16 mouse cellular contexts compared by ENCODE assay signal in genomic region chr14:54756382-54756781, GRCm38 (mm10). TPM values are rescaled to one million over a fixed set of nuclear protein-coding genes. Genes with fewer than 3 reads are reported as not detected.
DNase-seq lines count a peak whose midpoint lies in the region; ATAC-seq and TF ChIP-seq lines count a peak whose summit lies in the region.
"Had no signal": no experiment of that assay in that cellular context is flagged by ENCODE, and none has a peak within 500 bp of the region (broad histone marks: within the 10 kb centered on the region; RNA-seq: fewer than 3 reads in every experiment).

No protein-coding gene starts in this region.

- no peak for ATAC-seq in kidney, embryonic 16.5 days (ENCODE audit: low FRiP score, low TSS enrichment)
- peak; percentile 60 for ATAC-seq in granulocyte monocyte progenitor cell, adult 5-6 weeks (replicated peaks; ENCODE audit: poor library complexity, severe bottlenecking)
- peak; percentile 54 for ATAC-seq in liver, embryonic 16.5 days (ENCODE audit: low read depth)
- no peak for ATAC-seq in inflammation-experienced regulatory T-cells, adult 6 months

- no peaks in the 10 kb centered on the region for H3K36me3 ChIP-seq in kidney, embryonic 16.5 days (ENCODE audit: insufficient read depth, low read length)
- H3K36me3 ChIP-seq in liver, embryonic 16.5 days (ENCODE audit: control insufficient read depth, insufficient read depth): no peaks in the 10 kb centered on the region

- WGBS in kidney, embryonic 16.5 days: 68% methylated on average over 6 of the region's 6 CpGs
- WGBS in liver, embryonic 16.5 days (ENCODE audit: insufficient replicate concordance): 27% methylated on average over 6 of the region's 6 CpGs

- H3K27ac ChIP-seq in kidney, embryonic 16.5 days (ENCODE audit: low read length): no peak overlapping the region
- H3K27ac ChIP-seq in bone marrow macrophage, adult 2 months (ENCODE audit: insufficient read depth, low read depth, low read length): peak overlapping the region; percentile 98
- no peak overlapping the region; the same call in 1 of the 2 replicates for H3K27ac ChIP-seq in liver, embryonic 16.5 days (ENCODE audit: low read length)

- no peak for TF ChIP-seq POLR2A in bone marrow macrophage, adult 2 months (IDR thresholded peaks at IDR 0.05; ENCODE audit: borderline replicate concordance, low read depth, low read length)

- no peak overlapping the region for H3K4me3 ChIP-seq in kidney, embryonic 16.5 days (ENCODE audit: low read length)
- H3K4me3 ChIP-seq in bone marrow macrophage, adult 2 months (ENCODE audit: insufficient read depth, low read length): no peak overlapping the region
- no peak overlapping the region for H3K4me3 ChIP-seq in liver, embryonic 16.5 days (ENCODE audit: low read depth, low read length)

- no peaks in the 10 kb centered on the region for H3K9me3 ChIP-seq in kidney, embryonic 16.5 days (ENCODE audit: low read length)
- H3K9me3 ChIP-seq in liver, embryonic 16.5 days (replicated peaks; ENCODE audit: control insufficient read depth, low read length): no peaks in the 10 kb centered on the region
- H3K9me3 ChIP-seq: megakaryocyte, embryonic 14.5 days had no signal

- H3K27me3 ChIP-seq in kidney, embryonic 16.5 days (ENCODE audit: insufficient read depth, low read length): no peaks in the 10 kb centered on the region
- H3K27me3 ChIP-seq in liver, embryonic 16.5 days (ENCODE audit: control insufficient read depth, insufficient read depth, low read depth, low read length): no peaks in the 10 kb centered on the region

- no peak overlapping the region for H3K9ac ChIP-seq in kidney, embryonic 16.5 days (replicated peaks; ENCODE audit: low read length)
- H3K9ac ChIP-seq in liver, embryonic 16.5 days (ENCODE audit: low read depth, low read length): no peak overlapping the region

- peak; percentile 36 for DNase-seq in kidney, adult 9 months
- no peak for DNase-seq in thymus, postnatal 25 days
- DNase-seq: cerebellum, adult 11-12 months; right cerebral cortex, postnatal 14 days had no signal

- H3K4me2 ChIP-seq in kidney, embryonic 16.5 days (replicated peaks; ENCODE audit: low read depth, low read length): no peak overlapping the region
- H3K4me2 ChIP-seq in liver, embryonic 16.5 days (ENCODE audit: low read depth, low read length): no peak overlapping the region

- no peak for TF ChIP-seq CTCF in bone marrow macrophage, adult 2 months (IDR thresholded peaks at IDR 0.05; ENCODE audit: low read depth, low read length)

- peaks cover 29% of the 10 kb centered on the region for H3K4me1 ChIP-seq in kidney, embryonic 16.5 days (ENCODE audit: insufficient read depth, low read length)
- peaks cover 51% of the 10 kb centered on the region for H3K4me1 ChIP-seq in bone marrow macrophage, adult 2 months (ENCODE audit: control insufficient read depth, insufficient read depth, low read length)
- H3K4me1 ChIP-seq in liver, embryonic 16.5 days (ENCODE audit: control insufficient read depth, low read depth, low read length): 0 out of 2 replicates have a peak, but pooled peaks cover 2% of the 10 kb centered on the region

RNA-seq across cellular contexts. Expression of gene Slc7a8, which starts 25.4 kb away (rescaled TPM):
- 21.0 and 24.6 TPM in 2 replicates for polyA plus RNA-seq in kidney, embryonic 16.5 days (2015; fragmentation: Nextera tagmentation; extraction: Ambion mirVana)
- polyA plus RNA-seq in bone marrow macrophage, adult 2 months (2012; ENCODE audit: insufficient read depth, insufficient read length, missing spikeins): 35.7 and 42.6 TPM in 2 replicates
- 7.6 and 8.3 TPM in 2 replicates for total RNA-seq in granulocyte monocyte progenitor cell, adult 5-6 weeks (2014; fragmentation: Nextera tagmentation)
- total RNA-seq in granulocyte monocyte progenitor cell, adult 5-6 weeks (2017): 2.0 and 3.2 TPM in 2 replicates
- 3.0 and 4.9 TPM in 2 replicates for polyA plus RNA-seq in liver, embryonic 16.5 days (2015; fragmentation: Nextera tagmentation; extraction: Ambion mirVana)
- under 1 TPM in 2 of 3 experiments, not detected in 1; 0.20 to 0.29 TPM for polyA plus RNA-seq in inflammation-experienced regulatory T-cells, adult 6 months (2017; shearing (Covaris generic))

RNA-seq across cellular contexts. Expression of gene Cebpe, which starts 44.4 kb away (rescaled TPM):
- polyA plus RNA-seq in kidney, embryonic 16.5 days (2015; fragmentation: Nextera tagmentation; extraction: Ambion mirVana): 0.19 TPM in 1 of 2 replicates, not detected in the other
- 0.87 and 0.90 TPM in 2 replicates for polyA plus RNA-seq in bone marrow macrophage, adult 2 months (2012; ENCODE audit: insufficient read depth, insufficient read length, missing spikeins)
- 23.1 and 45.9 TPM in 2 replicates for total RNA-seq in granulocyte monocyte progenitor cell, adult 5-6 weeks (2014; fragmentation: Nextera tagmentation)
- total RNA-seq in granulocyte monocyte progenitor cell, adult 5-6 weeks (2017): 57.2 and 63.7 TPM in 2 replicates
- polyA plus RNA-seq in liver, embryonic 16.5 days (2015; fragmentation: Nextera tagmentation; extraction: Ambion mirVana): 10.4 and 11.7 TPM in 2 replicates
- polyA plus RNA-seq in inflammation-experienced regulatory T-cells, adult 6 months (2017; shearing (Covaris generic)): not detected
- total RNA-seq: layer of hippocampus, postnatal 10 days had no signal
- polyA plus RNA-seq: heart, embryonic 14.5 days; neural tube, embryonic 11.5 days; thymus, postnatal 0 days had no signal

RNA-seq across cellular contexts. Expression of gene Rnf212b, which starts 57.6 kb away (rescaled TPM):
- polyA plus RNA-seq in kidney, embryonic 16.5 days (2015; fragmentation: Nextera tagmentation; extraction: Ambion mirVana): 0.16 and 0.59 TPM in 2 replicates
- not detected in 2 replicates for polyA plus RNA-seq in bone marrow macrophage, adult 2 months (2012; ENCODE audit: insufficient read depth, insufficient read length, missing spikeins)
- total RNA-seq in granulocyte monocyte progenitor cell, adult 5-6 weeks (2014; fragmentation: Nextera tagmentation): not detected in 2 replicates
- total RNA-seq in granulocyte monocyte progenitor cell, adult 5-6 weeks (2017): not detected in 2 replicates
- polyA plus RNA-seq in liver, embryonic 16.5 days (2015; fragmentation: Nextera tagmentation; extraction: Ambion mirVana): not detected in 2 replicates
- not detected for polyA plus RNA-seq in inflammation-experienced regulatory T-cells, adult 6 months (2017; shearing (Covaris generic))
- total RNA-seq: layer of hippocampus, postnatal 10 days had no signal
- polyA plus RNA-seq: embryonic facial prominence, embryonic 11.5 days; heart, embryonic 14.5 days; neural tube, embryonic 11.5 days; thymus, postnatal 0 days had no signal

RNA-seq across cellular contexts. Expression of gene Gm29776, which starts 57.7 kb away (rescaled TPM):
- 0.06 and 0.12 TPM in 2 replicates for polyA plus RNA-seq in kidney, embryonic 16.5 days (2015; fragmentation: Nextera tagmentation; extraction: Ambion mirVana)
- not detected in 2 replicates for polyA plus RNA-seq in bone marrow macrophage, adult 2 months (2012; ENCODE audit: insufficient read depth, insufficient read length, missing spikeins)
- 0.15 TPM in 1 of 2 replicates, not detected in the other for total RNA-seq in granulocyte monocyte progenitor cell, adult 5-6 weeks (2014; fragmentation: Nextera tagmentation)
- 0.22 TPM in 1 of 2 replicates, not detected in the other for total RNA-seq in granulocyte monocyte progenitor cell, adult 5-6 weeks (2017)
- polyA plus RNA-seq in liver, embryonic 16.5 days (2015; fragmentation: Nextera tagmentation; extraction: Ambion mirVana): 0.05 and 0.06 TPM in 2 replicates
- under 1 TPM in 2 of 3 experiments, not detected in 1; 0.28 to 0.40 TPM for polyA plus RNA-seq in inflammation-experienced regulatory T-cells, adult 6 months (2017; shearing (Covaris generic))
- total RNA-seq: adrenal gland, adult 18-20 months; layer of hippocampus, postnatal 10 days had no signal

Comparison
In these comparisons a context has a peak if more than half of its experiments do, and no peak if none do; other contexts are left out.
1. ATAC-seq: peak in granulocyte monocyte progenitor cell, adult 5-6 weeks (single experiment) and liver, embryonic 16.5 days (single experiment); none in kidney, embryonic 16.5 days (single experiment) and inflammation-experienced regulatory T-cells, adult 6 months (single experiment).